Mouse (Mus musculus) adrenal gland, postnatal 14 days (tissue): ENCODE data around the gene Fer. TPM values are rescaled to one million over a fixed set of nuclear protein-coding genes. Genes with fewer than 3 reads are reported as not detected.
"Not testable (repeated sequence)": the region's sequence is repeated elsewhere in the genome, so short reads cannot be mapped to it uniquely, and the experiment has no call there.

ENCODE experiments used
- DNase-seq: peaks from one replicate; pipeline ENCODE4 v3.0.0; 2021; ENCODE audit warnings: mixed read lengths
- long read RNA-seq, 2 experiments: library from polyadenylated mRNA; stranded (forward); transcript quantifications; one replicate each; pipeline ENCODE4 v2.0.0; 2021
- total RNA-seq: library from RNA; stranded (reverse); gene quantifications from 2 replicates; pipeline ENCODE4 v1.2.3, GENCODE M21; 2021

The Fer gene
- 18.1 and 20.0 TPM in 2 replicates for total RNA-seq
- long read RNA-seq, experiment 1, partial matches to known transcripts, result 2 of 14 reads
- long read RNA-seq, experiment 1, other reads (novel, unspliced or antisense), result 12 of 14 reads
- long read RNA-seq, experiment 2, partial matches to known transcripts, result 3 of 17 reads
- long read RNA-seq, experiment 2, other reads (novel, unspliced or antisense), result 13 of 17 reads

GRCm38 (mm10) chr17:63863012-63863630, at the start of gene Fer:
Gene Fer (plus strand): TSS chr17:63863062.
- peak; percentile 15 for DNase-seq

- DNase-seq, result no peak
Observed at GRCm38 (mm10) chr17:63813552-63813951, 49.3 kb upstream of the Fer start.

DNA sequence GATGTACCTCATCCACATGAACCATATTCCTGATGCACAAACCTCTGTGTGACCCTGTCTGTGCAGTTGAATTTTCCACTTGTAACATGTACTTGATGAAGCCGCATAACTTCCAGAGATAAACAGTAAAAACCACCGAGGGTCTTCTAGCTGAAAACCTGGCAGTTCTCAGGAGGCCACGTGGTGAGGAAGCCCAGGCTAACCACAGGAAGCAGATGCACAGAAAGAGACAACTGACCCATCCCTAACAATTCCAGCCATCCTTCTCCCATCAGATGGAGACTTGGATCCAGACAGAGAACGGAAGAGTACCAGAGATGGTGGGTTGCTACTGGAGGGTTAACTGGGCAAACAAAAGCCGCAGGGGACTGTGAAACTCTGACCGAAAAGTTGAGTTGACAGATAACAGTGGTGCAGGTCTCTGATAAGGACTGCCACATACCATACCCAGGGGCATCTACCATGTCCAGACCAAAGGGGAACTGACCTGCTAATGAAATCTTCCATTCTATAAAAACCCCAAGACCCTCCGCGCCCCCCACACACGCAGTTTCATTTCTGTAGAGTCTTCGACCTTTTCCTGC, 44.3 kb upstream of the Fer start:
- no peak for DNase-seq

GRCm38 (mm10) chr17:63824141-63824540, 38.7 kb upstream of the Fer start:
- DNase-seq, result no peak

DNA sequence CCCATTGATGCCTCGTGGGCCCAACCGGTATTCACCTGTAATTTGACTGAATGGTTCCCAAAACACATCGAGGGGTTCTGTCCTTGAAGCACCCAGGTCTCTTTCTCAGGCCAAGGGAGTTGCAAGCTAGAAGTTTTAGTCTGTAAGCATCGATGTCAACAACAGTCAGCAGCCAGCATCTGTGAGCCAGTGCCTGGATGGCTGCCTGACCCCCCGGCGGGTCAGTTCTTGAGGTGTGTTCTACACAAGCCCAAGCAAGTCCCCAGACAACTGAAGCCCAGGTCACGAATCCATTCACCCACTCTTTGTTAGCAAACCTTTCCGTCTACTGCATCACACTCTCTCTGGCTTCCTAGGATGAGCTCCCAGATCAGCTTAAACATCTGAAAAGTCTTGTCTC, 36.7 kb upstream of the Fer start:
- DNase-seq, result no peak

GRCm38 (mm10) chr17:63826767-63827166, 36.1 kb upstream of the Fer start:
- no peak for DNase-seq

DNA sequence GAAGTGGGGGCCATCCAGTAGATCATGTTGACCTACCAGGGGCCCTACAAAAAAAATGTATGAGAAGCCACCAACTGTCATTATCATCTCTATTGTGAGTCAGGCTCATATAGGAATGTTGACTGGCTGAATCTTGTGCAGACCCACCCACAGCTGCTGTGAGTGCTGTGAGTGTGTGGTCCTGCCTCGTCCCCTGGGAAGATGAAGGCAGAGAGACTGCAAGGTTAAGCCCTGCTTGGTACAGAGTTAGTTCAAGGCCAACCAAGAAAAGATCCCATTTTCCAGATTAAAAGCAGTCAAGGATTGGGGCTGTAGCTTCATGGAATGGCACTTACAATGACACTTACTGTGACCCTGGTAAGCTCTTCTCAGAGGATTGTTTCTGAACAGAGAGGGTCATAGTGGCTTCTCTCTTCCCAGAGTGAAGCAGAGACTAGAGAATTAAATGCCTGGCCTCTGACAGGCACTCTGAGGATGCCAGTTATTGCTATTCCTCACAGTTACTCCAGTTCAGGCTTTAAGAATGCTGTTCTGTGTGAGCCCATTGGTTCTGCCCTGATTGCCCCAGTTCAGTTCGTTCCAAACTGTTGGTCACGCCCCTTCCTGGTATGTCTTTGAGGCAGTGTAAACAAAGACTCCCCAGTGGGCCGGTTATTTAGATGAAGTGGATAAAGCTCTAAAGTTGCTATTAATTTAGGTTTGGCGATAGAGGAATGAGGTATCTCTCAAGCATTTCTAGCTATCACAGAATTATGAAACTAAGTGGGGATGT, 34.1 kb upstream of the Fer start:
- no peak for DNase-seq

GRCm38 (mm10) chr17:63831550-63831949, 31.3 kb upstream of the Fer start:
- DNase-seq, result no peak

DNA sequence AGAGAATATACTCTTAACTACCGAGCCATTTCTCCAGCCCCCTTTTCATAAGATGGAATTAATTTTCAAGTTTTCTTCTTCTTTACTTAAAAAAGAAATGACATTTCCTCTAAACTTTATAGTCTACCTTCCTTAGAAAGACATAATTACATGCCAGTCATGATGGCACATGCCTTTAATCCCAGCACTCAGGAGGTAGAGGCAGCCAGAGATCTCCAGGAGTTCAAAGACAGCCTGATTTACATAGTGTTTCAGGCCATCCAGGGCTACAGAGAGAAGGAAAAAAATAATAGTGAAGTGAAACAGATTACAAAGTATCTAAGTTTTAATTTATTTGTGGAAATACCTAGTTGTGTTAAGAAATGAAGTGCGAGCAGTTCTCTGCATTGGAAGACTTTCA, 26.6 kb upstream of the Fer start:
- no peak for DNase-seq

DNA sequence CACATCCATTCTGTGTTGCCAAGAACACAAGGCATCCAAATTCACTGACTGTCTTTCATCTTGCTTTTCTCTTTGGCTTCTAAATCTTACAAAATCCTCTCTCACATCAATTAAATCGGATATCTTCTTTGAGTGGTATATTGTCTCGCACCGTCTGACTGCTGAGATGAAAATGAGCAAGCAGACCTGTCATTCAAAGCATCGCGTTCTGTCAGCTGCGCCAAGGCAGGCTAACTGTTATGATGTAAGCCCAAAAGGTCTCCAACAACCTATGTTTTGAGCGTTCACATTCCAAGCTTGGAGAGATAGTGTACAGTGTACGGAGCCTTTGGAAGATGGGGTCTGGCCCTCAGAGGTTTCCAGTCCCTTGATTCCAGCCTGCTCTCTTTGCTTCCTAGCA, 26.2 kb upstream of the Fer start:
- DNase-seq, result no peak

DNA sequence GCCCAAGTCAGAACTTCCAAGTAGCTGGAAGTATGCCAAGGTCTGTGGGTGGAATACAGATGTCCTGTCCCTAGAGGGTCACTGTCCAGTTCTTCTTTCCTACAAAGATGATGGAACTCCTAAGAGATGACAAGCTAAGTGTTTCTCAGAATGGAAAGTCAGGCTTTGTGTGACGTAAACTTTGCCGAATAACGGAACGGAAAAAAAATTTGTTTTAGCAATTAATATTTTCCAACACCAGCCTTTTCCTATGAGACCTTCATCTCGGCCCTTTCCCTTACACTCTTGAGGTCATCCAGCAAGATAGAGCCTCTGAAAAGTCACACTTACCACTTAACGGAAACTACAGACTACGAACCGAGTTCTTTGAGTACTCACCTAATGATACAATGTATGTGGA, 24.7 kb upstream of the Fer start:
- no peak for DNase-seq

- no peak for DNase-seq
Observed at GRCm38 (mm10) chr17:63839636-63840269, 23.1 kb upstream of the Fer start.

DNA sequence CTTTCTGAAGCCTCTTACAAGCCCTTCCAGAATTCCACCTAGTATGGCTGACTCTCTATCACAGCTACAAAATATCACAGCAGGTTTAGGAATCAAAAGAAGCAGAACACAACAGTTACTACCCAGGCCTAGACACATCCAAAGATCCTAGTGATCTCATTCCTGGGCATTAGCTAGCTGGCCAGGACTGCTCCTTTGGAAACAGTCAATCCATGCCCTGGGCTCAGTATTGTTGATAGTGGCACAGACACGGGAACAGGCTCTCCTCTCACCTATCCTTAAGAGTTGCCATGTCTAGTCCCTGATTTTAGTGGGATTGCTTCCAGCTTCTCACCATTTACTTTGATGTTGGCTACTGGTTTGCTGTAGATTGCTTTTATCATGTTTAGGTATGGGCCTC, 20.6 kb upstream of the Fer start:
- no peak for DNase-seq

DNA sequence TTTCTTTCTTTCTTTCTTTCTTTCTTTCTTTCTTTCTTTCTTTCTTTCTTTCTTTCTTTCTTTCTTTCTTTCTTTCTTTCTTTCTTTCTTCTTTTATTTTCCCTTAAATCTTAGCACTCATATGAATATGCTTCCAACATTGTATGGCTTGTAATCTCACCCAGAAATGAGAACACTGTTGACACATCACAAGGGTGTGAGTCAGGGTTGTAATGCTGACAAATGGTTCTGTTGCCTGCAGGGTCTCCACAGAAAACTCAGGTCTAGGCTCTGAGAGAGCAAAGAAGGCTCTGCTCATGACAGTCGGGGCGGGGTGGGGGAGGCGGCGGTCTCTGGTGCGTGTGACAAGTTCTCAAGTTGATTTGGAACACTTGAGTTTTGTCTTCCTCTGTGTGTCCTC, 17.9 kb upstream of the Fer start:
- DNase-seq, result no peak

DNA sequence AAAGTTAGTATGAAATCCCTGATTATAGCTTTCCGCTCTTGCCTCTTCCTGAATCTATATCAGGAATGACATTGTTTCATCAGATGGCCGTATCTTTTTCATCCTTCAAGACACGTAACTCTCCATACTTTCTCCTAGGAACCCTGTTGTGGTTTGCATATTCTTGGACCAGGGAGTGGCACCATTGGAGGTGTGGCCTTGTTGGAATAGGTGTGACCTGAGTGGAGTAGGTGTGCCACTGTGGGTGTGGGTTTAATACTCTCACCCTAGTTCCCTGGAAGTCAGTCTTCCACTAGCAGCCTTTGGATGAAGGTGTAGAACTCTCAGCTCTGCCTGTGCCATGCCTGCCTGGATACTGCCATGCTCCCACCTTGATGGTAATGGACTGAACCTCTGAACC, 17.1 kb upstream of the Fer start:
- not testable (repeated sequence) for DNase-seq

DNA sequence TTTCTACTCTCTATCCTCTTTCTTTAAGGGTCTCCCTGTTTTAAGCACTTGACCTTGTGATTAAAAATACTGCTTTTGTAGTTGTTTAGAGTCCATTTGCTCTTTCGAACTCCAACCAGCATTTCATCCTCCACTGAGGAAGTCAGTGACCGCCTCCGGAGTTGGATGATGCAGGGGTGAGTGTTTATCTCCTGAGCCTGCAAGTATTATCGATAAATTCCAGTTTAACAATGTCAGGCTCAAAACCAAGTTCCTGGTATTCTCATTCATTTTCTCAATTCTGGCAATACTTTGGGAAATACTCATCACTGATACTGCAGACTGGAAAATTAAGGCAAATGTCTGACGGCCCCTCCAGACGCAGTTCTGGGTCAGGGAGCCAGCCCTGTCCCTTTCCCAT, 13.7 kb upstream of the Fer start:
- DNase-seq, result peak; percentile 24

- DNase-seq, result peak; percentile 92
Observed at GRCm38 (mm10) chr17:63849566-63849965, 13.3 kb upstream of the Fer start.

DNA sequence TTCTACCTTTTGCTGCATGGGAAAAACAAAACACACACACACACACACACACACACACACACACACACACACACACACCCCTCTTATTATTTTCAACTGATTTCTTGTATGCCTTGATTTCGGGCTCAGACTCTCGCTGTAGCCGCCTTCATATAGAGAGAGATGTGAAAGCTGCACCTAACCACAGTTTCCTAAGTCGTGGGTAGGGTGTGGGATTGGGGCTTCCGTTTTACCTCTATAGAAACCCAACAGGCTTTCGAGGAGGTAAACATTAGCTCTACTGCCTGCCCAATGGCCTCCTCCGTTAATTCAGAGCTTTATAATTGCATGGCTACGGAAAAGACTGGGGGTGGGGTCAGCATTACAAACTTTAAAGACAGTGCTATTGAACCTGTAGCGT, 12.8 kb upstream of the Fer start:
- DNase-seq, result no peak

- DNase-seq, result no peak
Observed at GRCm38 (mm10) chr17:63857023-63857544, 5.8 kb upstream of the Fer start.

GRCm38 (mm10) chr17:63860988-63861387, 1.9 kb upstream of the Fer start:
- peak; percentile 24 for DNase-seq

GRCm38 (mm10) chr17:63862399-63862798, 463 bp upstream of the Fer start:
- DNase-seq, result no peak

DNA sequence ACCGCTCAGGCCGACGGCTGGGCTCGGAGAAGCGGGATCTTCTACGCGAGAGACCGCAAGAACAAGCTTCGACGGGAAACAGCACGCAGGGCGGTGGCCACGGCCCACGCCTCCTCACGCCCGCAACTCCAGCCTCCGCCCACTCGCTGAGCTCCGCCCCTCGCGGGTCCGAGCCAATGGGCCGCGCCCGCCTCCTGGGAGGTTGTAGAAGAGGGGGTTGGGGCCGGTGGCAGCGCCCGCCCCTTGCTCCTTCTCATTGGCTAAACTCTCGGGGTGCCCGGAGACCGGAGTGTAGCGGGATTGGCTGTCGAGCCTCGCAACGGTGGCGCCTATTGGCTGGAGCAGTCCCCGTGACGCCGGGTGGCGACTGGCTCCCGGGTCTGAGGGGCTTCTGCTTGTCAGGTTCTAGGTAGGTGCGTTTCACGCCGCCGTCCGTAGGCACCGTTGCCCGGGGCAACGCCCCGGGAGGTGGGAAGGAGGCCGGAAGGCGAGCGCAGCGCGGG, 836 bp downstream of the Fer start, which contains the start of gene A930002H24Rik:
Gene A930002H24Rik, minus strand, starts transcription at position 145 of the 503 bp plus-strand sequence.
- DNase-seq, result peak; percentile 100
